In the genomic region with DNA sequence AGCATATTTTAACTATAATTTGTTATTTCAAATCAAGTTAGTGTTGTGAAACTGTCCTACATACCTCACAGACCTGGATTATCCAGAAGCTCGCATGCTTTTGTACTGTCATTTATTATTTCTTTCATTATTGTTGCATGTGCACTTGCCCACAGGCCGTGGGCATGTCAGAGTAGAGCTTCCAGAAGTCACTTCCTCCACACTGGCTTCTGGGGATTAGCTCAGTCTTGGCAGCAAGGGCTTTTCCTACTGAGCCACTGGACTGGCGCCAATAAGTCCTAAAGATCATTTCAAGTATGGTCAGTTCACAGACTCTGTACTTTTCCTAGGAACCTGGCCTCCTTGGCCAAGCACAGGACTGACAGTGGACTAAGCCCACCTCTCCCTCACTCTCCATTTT, we compare ENCODE assay signal across 11 mouse cellular contexts. TPM values are rescaled to one million over a fixed set of nuclear protein-coding genes. Genes with fewer than 3 reads are reported as not detected.
DNase-seq lines count a peak whose midpoint lies in the region; ATAC-seq and TF ChIP-seq lines count a peak whose summit lies in the region.
"Had no signal": no experiment of that assay in that cellular context is flagged by ENCODE, and none has a peak within 500 bp of the region (broad histone marks: within the 10 kb centered on the region; RNA-seq: fewer than 3 reads in every experiment).

No protein-coding gene starts in this region.

- no peak overlapping the region for H3K9ac ChIP-seq in kidney, embryonic 16.5 days (replicated peaks; ENCODE audit: low read length)
- H3K9ac ChIP-seq in lung, embryonic 14.5 days: no peak overlapping the region
- H3K9ac ChIP-seq: forebrain, embryonic 12.5 days had no signal

- TF ChIP-seq CTCF in brain, embryonic 14.5 days (IDR thresholded peaks at IDR 0.05; ENCODE audit: borderline replicate concordance, extremely low read depth, insufficient read depth, insufficient read length): no peak
- no peak for TF ChIP-seq CTCF in lung, embryonic 14.5 days (IDR thresholded peaks at IDR 0.05; ENCODE audit: low read depth)

- 75% methylated on average over 3 of the region's 3 CpGs for WGBS in kidney, embryonic 16.5 days
- 66% methylated on average over 3 of the region's 3 CpGs for WGBS in lung, embryonic 14.5 days

- no peaks in the 10 kb centered on the region for H3K4me1 ChIP-seq in kidney, embryonic 16.5 days (ENCODE audit: insufficient read depth, low read length)
- no peaks in the 10 kb centered on the region for H3K4me1 ChIP-seq in lung, embryonic 14.5 days (ENCODE audit: insufficient read depth)
- H3K4me1 ChIP-seq: forebrain, embryonic 12.5 days had no signal

- H3K4me3 ChIP-seq in kidney, embryonic 16.5 days (ENCODE audit: low read length): no peak overlapping the region
- no peak overlapping the region for H3K4me3 ChIP-seq in lung, embryonic 14.5 days (ENCODE audit: low read depth, low read length)
- H3K4me3 ChIP-seq: forebrain, embryonic 12.5 days had no signal

- no peak for TF ChIP-seq POLR2A in brain, embryonic 14.5 days (IDR thresholded peaks at IDR 0.05; ENCODE audit: borderline replicate concordance, extremely low read depth, insufficient read depth, insufficient read length, poor library complexity, severe bottlenecking)

- no peak overlapping the region for H3K4me2 ChIP-seq in kidney, embryonic 16.5 days (replicated peaks; ENCODE audit: low read depth, low read length)
- no peak overlapping the region for H3K4me2 ChIP-seq in lung, embryonic 14.5 days
- H3K4me2 ChIP-seq: forebrain, embryonic 12.5 days had no signal

- H3K36me3 ChIP-seq in kidney, embryonic 16.5 days (ENCODE audit: insufficient read depth, low read length): no peaks in the 10 kb centered on the region
- no peaks in the 10 kb centered on the region for H3K36me3 ChIP-seq in lung, embryonic 14.5 days (ENCODE audit: insufficient read depth)
- H3K36me3 ChIP-seq: forebrain, embryonic 12.5 days had no signal

- ATAC-seq in kidney, embryonic 16.5 days (ENCODE audit: low FRiP score, low TSS enrichment): no peak
- ATAC-seq in lung, embryonic 14.5 days (ENCODE audit: insufficient read depth): no peak

- H3K9me3 ChIP-seq in kidney, embryonic 16.5 days (ENCODE audit: low read length): no peaks in the 10 kb centered on the region
- H3K9me3 ChIP-seq in lung, embryonic 14.5 days (ENCODE audit: low read depth, low read length): no peaks in the 10 kb centered on the region
- H3K9me3 ChIP-seq: forebrain, embryonic 12.5 days had no signal

- no peaks in the 10 kb centered on the region for H3K27me3 ChIP-seq in kidney, embryonic 16.5 days (ENCODE audit: insufficient read depth, low read length)
- H3K27me3 ChIP-seq in lung, embryonic 14.5 days (ENCODE audit: insufficient read depth, low read length): no peaks in the 10 kb centered on the region
- H3K27me3 ChIP-seq: forebrain, embryonic 12.5 days had no signal

- H3K27ac ChIP-seq in kidney, embryonic 16.5 days (ENCODE audit: low read length): no peak overlapping the region
- no peak overlapping the region for H3K27ac ChIP-seq in lung, embryonic 14.5 days (ENCODE audit: low read depth)
- H3K27ac ChIP-seq: forebrain, embryonic 12.5 days; kidney, postnatal 0 days had no signal

- peak; percentile 12 for DNase-seq in adrenal gland, postnatal 25 days
- no peak for DNase-seq in adrenal gland, adult 2 months
- peak; percentile 49 for DNase-seq in kidney, adult 11 months
- DNase-seq in brain, embryonic 14.5 days (ENCODE audit: low read depth): peak; percentile 38
- peak; percentile 58 for DNase-seq in lung, embryonic 14.5 days
- DNase-seq in layer of hippocampus, adult 18-20 months (ENCODE audit: low spot score in 2 of 2): no peak
- no peak for DNase-seq in embryo, embryonic 10 days (ENCODE audit: low spot score)
- DNase-seq: gastrocnemius, postnatal 25 days had no signal

RNA-seq across cellular contexts. Expression of gene Nek7, which starts 25.1 kb away (rescaled TPM):
- total RNA-seq in adrenal gland, postnatal 25 days (2021): 45.5 and 51.2 TPM in 2 replicates
- 10 to 100 TPM; 49.2 to 52.8 TPM for total RNA-seq in adrenal gland, adult 2 months (2021)
- 6.3 TPM in 2 replicates for polyA plus RNA-seq in adrenal gland, adult 2 months (2012; rRNA removed)
- polyA plus RNA-seq in kidney, embryonic 16.5 days (2015; fragmentation: Nextera tagmentation; extraction: Ambion mirVana): 42.6 and 43.7 TPM in 2 replicates
- polyA plus RNA-seq in brain, embryonic 14.5 days (2012; rRNA removed): 7.2 and 8.5 TPM in 2 replicates
- 33.8 and 35.1 TPM in 2 replicates for polyA plus RNA-seq in lung, embryonic 14.5 days (2014; fragmentation: Nextera tagmentation; extraction: Ambion mirVana)
- total RNA-seq in layer of hippocampus, adult 18-20 months (2021): 10 to 100 TPM; 35.9 to 39.7 TPM

Comparison
In these comparisons a context has a peak if more than half of its experiments do, and no peak if none do; other contexts are left out.
1. DNase-seq: peak in adrenal gland, postnatal 25 days (single experiment), kidney, adult 11 months (single experiment), brain, embryonic 14.5 days (single experiment) and lung, embryonic 14.5 days (single experiment); none in adrenal gland, adult 2 months (single experiment), layer of hippocampus, adult 18-20 months (0 of 2) and embryo, embryonic 10 days (single experiment).